Mouse (Mus musculus): ENCODE measurements at regions not wholly inside any gene's neighbourhood (a gene's known extent, or its start where the extent isn't known, plus 50 kb on each side); places are given as distances from the start of the nearest gene placed in this dataset.

GRCm38 (mm10) chr6:89000359-89000758 is 98.3 kb downstream of the Tpra1 start:
- TF ChIP-seq CTCF (IDR thresholded peaks at IDR 0.05; ENCODE audit: control insufficient read depth, insufficient read depth, insufficient replicate concordance, low read depth, low read length) (no peak), POLR2A (IDR thresholded peaks at IDR 0.05; ENCODE audit: control insufficient read depth, low read depth, low read length) (no peak)

Measured in testis, adult 2 months (tissue).